9 mouse cellular contexts compared by ENCODE assay signal in genomic region chr2:91476251-91476661, GRCm38 (mm10). TPM values are rescaled to one million over a fixed set of nuclear protein-coding genes. Genes with fewer than 3 reads are reported as not detected.
DNase-seq lines count a peak whose midpoint lies in the region; ATAC-seq lines count a peak whose summit lies in the region.
"Had no signal": no experiment of that assay in that cellular context is flagged by ENCODE, and none has a peak within 500 bp of the region (broad histone marks: within the 10 kb centered on the region; RNA-seq: fewer than 3 reads in every experiment).

No protein-coding gene starts in this region.

- peaks cover 26% of the 10 kb centered on the region for H3K4me1 ChIP-seq in kidney, embryonic 15.5 days
- H3K4me1 ChIP-seq in limb, embryonic 13.5 days: no peaks in the 10 kb centered on the region
- no peaks in the 10 kb centered on the region for H3K4me1 ChIP-seq in hindbrain, embryonic 14.5 days (replicated peaks; ENCODE audit: control insufficient read depth, insufficient read depth, low read length)

- peak; percentile 32 for DNase-seq in kidney, postnatal 14 days
- peak; percentile 18 to 56 for DNase-seq in adrenal gland, postnatal 36 days
- DNase-seq in gastrocnemius, adult 8-10 months (ENCODE audit: low spot score in 2 of 2): peak; percentile 40 to 41
- DNase-seq in thymus, postnatal 36 days: no peak
- DNase-seq in hindbrain, embryonic 14.5 days (ENCODE audit: low spot score): no peak
- no peak for DNase-seq in yolk sac, embryonic 10.5 days (ENCODE audit: low spot score)

- H3K9me3 ChIP-seq in kidney, embryonic 15.5 days (replicated peaks): no peaks in the 10 kb centered on the region
- H3K9me3 ChIP-seq in limb, embryonic 13.5 days: no peaks in the 10 kb centered on the region
- H3K9me3 ChIP-seq in hindbrain, embryonic 14.5 days (ENCODE audit: control insufficient read depth, low read length): no peaks in the 10 kb centered on the region
- H3K9me3 ChIP-seq: lung, embryonic 15.5 days had no signal

- H3K27ac ChIP-seq in kidney, embryonic 15.5 days: no peak overlapping the region
- H3K27ac ChIP-seq in limb, embryonic 13.5 days: no peak overlapping the region
- H3K27ac ChIP-seq in hindbrain, embryonic 14.5 days: no peak overlapping the region
- H3K27ac ChIP-seq: lung, embryonic 15.5 days had no signal

- ATAC-seq in kidney, embryonic 15.5 days (replicated peaks; ENCODE audit: low FRiP score): no peak; the same call in 1 of the 2 replicates
- no peak for ATAC-seq in limb, embryonic 13.5 days (ENCODE audit: low FRiP score, low read depth)
- ATAC-seq in hindbrain, embryonic 14.5 days (ENCODE audit: low FRiP score): no peak

- H3K4me3 ChIP-seq in kidney, embryonic 15.5 days (replicated peaks): no peak overlapping the region
- H3K4me3 ChIP-seq in limb, embryonic 13.5 days: no peak overlapping the region
- H3K4me3 ChIP-seq in hindbrain, embryonic 14.5 days (replicated peaks; ENCODE audit: low read length): no peak overlapping the region
- H3K4me3 ChIP-seq: lung, embryonic 15.5 days had no signal

- no peak overlapping the region for H3K9ac ChIP-seq in kidney, embryonic 15.5 days
- H3K9ac ChIP-seq in limb, embryonic 13.5 days: 0 out of 2 replicates have a peak overlapping the region, but pooled peaks have one; percentile 8
- H3K9ac ChIP-seq in hindbrain, embryonic 14.5 days: no peak overlapping the region
- H3K9ac ChIP-seq: lung, embryonic 15.5 days had no signal

- no peaks in the 10 kb centered on the region for H3K27me3 ChIP-seq in kidney, embryonic 15.5 days
- no peaks in the 10 kb centered on the region for H3K27me3 ChIP-seq in limb, embryonic 13.5 days
- no peaks in the 10 kb centered on the region for H3K27me3 ChIP-seq in hindbrain, embryonic 14.5 days (ENCODE audit: control insufficient read depth, insufficient read depth, low read length)
- H3K27me3 ChIP-seq: lung, embryonic 15.5 days had no signal

- 53% methylated on average over 17 of the region's 17 CpGs for WGBS in kidney, embryonic 15.5 days
- WGBS in limb, embryonic 13.5 days: 77% methylated on average over 17 of the region's 17 CpGs
- WGBS in hindbrain, embryonic 14.5 days: 81% methylated on average over 17 of the region's 17 CpGs

- peaks cover 87% of the 10 kb centered on the region for H3K36me3 ChIP-seq in kidney, embryonic 15.5 days
- H3K36me3 ChIP-seq in limb, embryonic 13.5 days: peaks cover 79% of the 10 kb centered on the region
- peaks cover 10% of the 10 kb centered on the region; the same call in 1 of the 2 replicates for H3K36me3 ChIP-seq in hindbrain, embryonic 14.5 days (replicated peaks; ENCODE audit: control insufficient read depth, insufficient read depth)

- H3K4me2 ChIP-seq in kidney, embryonic 15.5 days: no peak overlapping the region
- no peak overlapping the region for H3K4me2 ChIP-seq in limb, embryonic 13.5 days (replicated peaks)
- H3K4me2 ChIP-seq in hindbrain, embryonic 14.5 days (replicated peaks): no peak overlapping the region
- H3K4me2 ChIP-seq: lung, embryonic 15.5 days had no signal

RNA-seq across cellular contexts. Expression of gene Lrp4, which starts 18.9 kb away (rescaled TPM):
- polyA plus RNA-seq in kidney, embryonic 15.5 days (2015; fragmentation: Nextera tagmentation; extraction: Ambion mirVana): 9.3 and 9.5 TPM in 2 replicates
- total RNA-seq in adrenal gland, postnatal 36 days (2021): 1 to 10 TPM; 4.3 to 4.8 TPM
- 1 to 10 TPM; 6.9 to 9.4 (median 9.2) TPM for total RNA-seq in gastrocnemius, adult 8-10 months (2022)
- 8.2 and 9.0 TPM in 2 replicates for polyA plus RNA-seq in limb, embryonic 13.5 days (2015; fragmentation: Nextera tagmentation; extraction: Ambion mirVana)
- 4.1 and 4.5 TPM in 2 replicates for polyA plus RNA-seq in hindbrain, embryonic 14.5 days (2014; fragmentation: Nextera tagmentation; extraction: Ambion mirVana)

RNA-seq across cellular contexts. Expression of gene 1110051M20Rik, which starts 31.8 kb away (rescaled TPM):
- polyA plus RNA-seq in kidney, embryonic 15.5 days (2015; fragmentation: Nextera tagmentation; extraction: Ambion mirVana): 56.0 and 65.7 TPM in 2 replicates
- 10 to 100 TPM; 19.3 TPM for total RNA-seq in adrenal gland, postnatal 36 days (2021)
- 10 to 100 TPM; 15.2 to 21.6 (median 18.8) TPM for total RNA-seq in gastrocnemius, adult 8-10 months (2022)
- 77.2 and 79.4 TPM in 2 replicates for polyA plus RNA-seq in limb, embryonic 13.5 days (2015; fragmentation: Nextera tagmentation; extraction: Ambion mirVana)
- polyA plus RNA-seq in hindbrain, embryonic 14.5 days (2014; fragmentation: Nextera tagmentation; extraction: Ambion mirVana): 143 and 155 TPM in 2 replicates

RNA-seq across cellular contexts. Expression of gene Ckap5, which starts 50.3 kb away (rescaled TPM):
- polyA plus RNA-seq in kidney, embryonic 15.5 days (2015; fragmentation: Nextera tagmentation; extraction: Ambion mirVana): 83.3 and 100 TPM in 2 replicates
- total RNA-seq in adrenal gland, postnatal 36 days (2021): 10 to 100 TPM; 46.8 to 47.7 TPM
- 10 to 100 TPM; 27.3 to 38.2 (median 34.4) TPM for total RNA-seq in gastrocnemius, adult 8-10 months (2022)
- polyA plus RNA-seq in limb, embryonic 13.5 days (2015; fragmentation: Nextera tagmentation; extraction: Ambion mirVana): 106 TPM in 2 replicates
- 115 and 124 TPM in 2 replicates for polyA plus RNA-seq in hindbrain, embryonic 14.5 days (2014; fragmentation: Nextera tagmentation; extraction: Ambion mirVana)

Comparison
In these comparisons a context has a peak if more than half of its experiments do, and no peak if none do; other contexts are left out.
1. DNase-seq: peak in kidney, postnatal 14 days (single experiment), adrenal gland, postnatal 36 days (2 of 2) and gastrocnemius, adult 8-10 months (2 of 2); none in thymus, postnatal 36 days (0 of 2), hindbrain, embryonic 14.5 days (single experiment) and yolk sac, embryonic 10.5 days (single experiment).